Mouse (Mus musculus) lung, adult 2 months (tissue): ENCODE measurements around the gene Pdzd11. TPM values are rescaled to one million over a fixed set of nuclear protein-coding genes. Genes with fewer than 3 reads are reported as not detected.

ENCODE experiments used
- DNase-seq: peaks from one replicate; pipeline ENCODE4 v3.0.0; 2022
- H3K4me1 ChIP-seq: fragments of 200-500 bp; 2 replicates; pipeline ENCODE4 v1.6.1; 2011; ENCODE audit warnings: low read length; ENCODE audit not compliant: control insufficient read depth, insufficient read depth
- H3K4me3 ChIP-seq: fragments of 200-500 bp; replicated peaks from 2 replicates; pipeline ENCODE3; 2011; ENCODE audit warnings: low read depth, mild to moderate bottlenecking, control low read depth, low read length; ENCODE audit errors: extremely low read depth
- CTCF ChIP-seq: fragments of 200-500 bp; IDR thresholded peaks from 2 replicates; pipeline ENCODE4 v1.5.1; 2011; ENCODE audit warnings: mild to moderate bottlenecking, low read length, control low read depth; ENCODE audit not compliant: insufficient read depth
- POLR2A ChIP-seq: fragments of 200-500 bp; IDR thresholded peaks from 2 replicates; pipeline ENCODE4 v1.6.1; 2011; ENCODE audit warnings: low read depth, mild to moderate bottlenecking, control low read depth, low read length, borderline replicate concordance; ENCODE audit errors: extremely low read depth
- WGBS: fragments of 180-500 bp; shearing (Covaris S2); methylation state at CpG from one replicate; pipeline ENCODE4 v1.1.7; 2018; 5-methylcytosine and 5-hydroxymethylcytosine counted together
- polyA plus RNA-seq: library from polyadenylated mRNA; depleted of rRNA; stranded (reverse); fragments of >200 nt; gene quantifications from 2 replicates; pipeline ENCODE4 v1.2.3, GENCODE M21; 2012; rRNA removed

Gene Pdzd11
- polyA plus RNA-seq, 1 experiment = 22.5 TPM

GRCm38 (mm10) chrX:100618488-100618887, 7.9 kb downstream of the Pdzd11 start:
- no peaks in the 10 kb centered on the region for H3K4me1 ChIP-seq
- TF ChIP-seq POLR2A (no peak), CTCF (no peak)
- WGBS = 55% methylated on average over 3 of the region's 3 CpGs
- H3K4me3 ChIP-seq = no peak overlapping the region
- DNase-seq = no peak

- Histone ChIP-seq H3K4me1 (no peaks in the 10 kb centered on the region), H3K4me3 (no peak within 1 kb of the TSS)
- no peak for DNase-seq
- WGBS = 65% methylated on average over 1 of the region's 1 CpGs
- no peak for TF ChIP-seq CTCF
- TF ChIP-seq POLR2A = no peak
These were observed 21.1 kb downstream of the Pdzd11 start, which contains the start of gene Arr3 for GRCm38 (mm10) chrX:100605314-100605713. Arr3 (plus strand) TSS chrX:100605497.

GRCm38 (mm10) chrX:100599755-100600154, 26.6 kb downstream of the Pdzd11 start:
- 66% methylated on average over 4 of the region's 4 CpGs for WGBS
- TF ChIP-seq CTCF (no peak), POLR2A (no peak)
- no peak for DNase-seq
- Histone ChIP-seq H3K4me1 (no peaks in the 10 kb centered on the region), H3K4me3 (no peak overlapping the region)

GRCm38 (mm10) chrX:100597439-100597838, 28.9 kb downstream of the Pdzd11 start:
- 29% methylated on average over 5 of the region's 5 CpGs for WGBS
- no peaks in the 10 kb centered on the region for H3K4me1 ChIP-seq
- no peak overlapping the region for H3K4me3 ChIP-seq
- peak; percentile 16 for DNase-seq
- TF ChIP-seq CTCF (peak; percentile 33; the same call in 1 of the 2 replicates), POLR2A (no peak)

GRCm38 (mm10) chrX:100594791-100595190, 31.6 kb downstream of the Pdzd11 start, which contains the start of gene P2ry4:
P2ry4 (minus strand) TSS chrX:100594869.
- WGBS = 51% methylated on average over 4 of the region's 4 CpGs
- H3K4me1 ChIP-seq = no peaks in the 10 kb centered on the region
- H3K4me3 ChIP-seq = no peak within 1 kb of the TSS
- TF ChIP-seq CTCF (no peak), POLR2A (no peak)
- no peak for DNase-seq

Other genes with a start within 250 kb of the Pdzd11 start
- not detected in 2 replicates for gene Otud6a, start 197.6 kb downstream of the Pdzd11 start, polyA plus RNA-seq
- 0.44 and 0.77 TPM in 2 replicates for gene Awat2, start 183.9 kb downstream of the Pdzd11 start, polyA plus RNA-seq
- 11.4 and 15.6 TPM in 2 replicates for gene Igbp1, start 132.3 kb downstream of the Pdzd11 start, polyA plus RNA-seq
- gene Dgat2l6, start 101.7 kb downstream of the Pdzd11 start, polyA plus RNA-seq = 0.05 TPM in 1 of 2 replicates, not detected in the other
- not detected in 2 replicates for gene Awat1, start 54.3 kb downstream of the Pdzd11 start, polyA plus RNA-seq
- gene P2ry4, start 31.7 kb downstream of the Pdzd11 start, polyA plus RNA-seq = 0.03 and 2.2 TPM in 2 replicates
- gene Arr3, start 21.1 kb downstream of the Pdzd11 start, polyA plus RNA-seq = not detected in 2 replicates
- 0.25 and 0.56 TPM in 2 replicates for gene Kif4, start 831 bp downstream of the Pdzd11 start, polyA plus RNA-seq
- gene Gdpd2, start 103.3 kb upstream of the Pdzd11 start, polyA plus RNA-seq = 14.2 and 19.5 TPM in 2 replicates
- gene Dlg3, start 141.2 kb upstream of the Pdzd11 start, polyA plus RNA-seq = 9.4 and 13.7 TPM in 2 replicates